Mouse (Mus musculus) limb, embryonic 11.5 days (tissue): Measurements from ENCODE around the gene 1700020D05Rik. TPM values are rescaled to one million over a fixed set of nuclear protein-coding genes. Genes with fewer than 3 reads are reported as not detected.
"Not testable (repeated sequence)": the region's sequence is repeated elsewhere in the genome, so short reads cannot be mapped to it uniquely, and the experiment has no call there.

Experiments
- ATAC-seq: fragments of 200-750 bp; cut with Nextera tagmentation; 2 replicates; pipeline ENCODE4 v1.8.0; 2017; ENCODE audit warnings: low read depth; ENCODE audit not compliant: insufficient number of reproducible peaks, low FRiP score, low TSS enrichment
- DNase-seq: peaks from one replicate; pipeline ENCODE4 v3.0.0-alpha.2; 2015; ENCODE audit warnings: low spot score
- H3K27ac ChIP-seq: fragments of 300-500 bp; sonication (generic); replicated peaks from 2 replicates; pipeline ENCODE4 v1.5.1; 2014; ENCODE audit warnings: low read depth, mild to moderate bottlenecking, low read length
- H3K27me3 ChIP-seq: fragments of 300-500 bp; sonication (generic); 2 replicates; pipeline ENCODE4 v1.6.1; 2014; ENCODE audit warnings: mild to moderate bottlenecking, low read length, mixed read lengths; ENCODE audit not compliant: control insufficient read depth, insufficient read depth
- H3K36me3 ChIP-seq: fragments of 300-500 bp; sonication (generic); 2 replicates; pipeline ENCODE4 v1.6.1; 2014; ENCODE audit warnings: mild to moderate bottlenecking, low read length, moderate library complexity, mixed read lengths; ENCODE audit not compliant: control insufficient read depth, insufficient read depth
- H3K4me1 ChIP-seq: fragments of 300-500 bp; sonication (generic); 2 replicates; pipeline ENCODE4 v1.6.1; 2014; ENCODE audit warnings: low read length, mixed read lengths; ENCODE audit not compliant: control insufficient read depth, insufficient read depth
- H3K4me2 ChIP-seq: fragments of 300-500 bp; sonication (generic); 2 replicates; pipeline ENCODE4 v1.6.1; 2014; ENCODE audit warnings: low read depth, mild to moderate bottlenecking, moderate library complexity; ENCODE audit not compliant: severe bottlenecking
- H3K4me3 ChIP-seq: fragments of 300-500 bp; sonication (generic); 2 replicates; pipeline ENCODE4 v1.5.1; 2014; ENCODE audit warnings: low read depth, low read length
- H3K9ac ChIP-seq: fragments of 300-500 bp; sonication (generic); 2 replicates; pipeline ENCODE4 v1.6.1; 2014; ENCODE audit warnings: mild to moderate bottlenecking, low read length
- H3K9me3 ChIP-seq: fragments of 300-500 bp; sonication (generic); 2 replicates; pipeline ENCODE4 v1.6.1; 2016; ENCODE audit warnings: low read length; ENCODE audit not compliant: control insufficient read depth
- WGBS: fragments of 180-500 bp; shearing (Covaris S2); extraction: QIAGEN DNeasy Blood & Tissue Kit; methylation state at CpG from one replicate; pipeline ENCODE4 v1.1.7; 2014; 5-methylcytosine and 5-hydroxymethylcytosine counted together
- polyA plus RNA-seq: library from polyadenylated mRNA; unstranded; fragments of >200 nt; fragmentation: Nextera tagmentation; extraction: Ambion mirVana; gene quantifications from 2 replicates; pipeline ENCODE4 v1.2.1, GENCODE M21; 2014

The 1700020D05Rik gene
- polyA plus RNA-seq, 1 experiment from 2014 or later: 0.35 TPM

- H3K4me2 ChIP-seq: peak overlapping the region; percentile 59
- peak overlapping the region; percentile 100 for H3K4me3 ChIP-seq
- peaks cover 9% of the 10 kb centered on the region; the same call in 1 of the 2 replicates for H3K4me1 ChIP-seq
- peak overlapping the region; percentile 94 for H3K9ac ChIP-seq
- H3K27me3 ChIP-seq: no peaks in the 10 kb centered on the region
- 0% methylated on average over 59 of the region's 59 CpGs for WGBS
- H3K36me3 ChIP-seq: peaks cover 23% of the 10 kb centered on the region
- H3K9me3 ChIP-seq: no peaks in the 10 kb centered on the region
- peak overlapping the region; percentile 97 for H3K27ac ChIP-seq
- ATAC-seq: peak; percentile 15; the same call in 1 of the 2 replicates
- DNase-seq: peak; percentile 80
Measured at GRCm38 (mm10) chr19:5490898-5491708, 12.5 kb downstream of the 1700020D05Rik start.

- no peaks in the 10 kb centered on the region for H3K9me3 ChIP-seq
- peaks cover 9% of the 10 kb centered on the region; the same call in 1 of the 2 replicates for H3K4me1 ChIP-seq
- H3K27me3 ChIP-seq: no peaks in the 10 kb centered on the region
- peak within 1 kb of the TSS; percentile 97 for H3K27ac ChIP-seq
- H3K9ac ChIP-seq: peak within 1 kb of the TSS; percentile 94
- H3K4me2 ChIP-seq: peak within 1 kb of the TSS; percentile 59
- under 1% methylated on average over 62 of the region's 62 CpGs for WGBS
- DNase-seq: peak; percentile 96
- peaks cover 20% of the 10 kb centered on the region for H3K36me3 ChIP-seq
- ATAC-seq: peak; percentile 45
- H3K4me3 ChIP-seq: peak within 1 kb of the TSS; percentile 100
Measured at GRCm38 (mm10) chr19:5490313-5490897, 13.2 kb downstream of the 1700020D05Rik start, which contains the start of gene Cfl1. TSS of gene Cfl1 (plus strand) at chr19:5490455.

- 57% methylated on average over 10 of the region's 10 CpGs for WGBS
- not testable (repeated sequence) for H3K4me1 ChIP-seq, H3K9ac ChIP-seq, DNase-seq, H3K27me3 ChIP-seq, H3K9me3 ChIP-seq, ATAC-seq
- peak overlapping the region; percentile 20; the same call in 1 of the 2 replicates for H3K4me2 ChIP-seq
- H3K36me3 ChIP-seq: peaks cover 21% of the 10 kb centered on the region
- peak overlapping the region; percentile 97; the same call in 1 of the 2 replicates for H3K27ac ChIP-seq
- peak overlapping the region; percentile 100; the same call in 1 of the 2 replicates for H3K4me3 ChIP-seq
Measured at GRCm38 (mm10) chr19:5489721-5490120, 13.9 kb downstream of the 1700020D05Rik start.

GRCm38 (mm10) chr19:5488878-5489571 lies 14.6 kb downstream of the 1700020D05Rik start:
- DNase-seq: peak; percentile 99
- H3K27me3 ChIP-seq: no peaks in the 10 kb centered on the region
- no peaks in the 10 kb centered on the region for H3K9me3 ChIP-seq
- peak overlapping the region; percentile 90 for H3K27ac ChIP-seq
- peak; percentile 80 for ATAC-seq
- peaks cover 9% of the 10 kb centered on the region; the same call in 1 of the 2 replicates for H3K4me1 ChIP-seq
- under 1% methylated on average over 26 of the region's 26 CpGs for WGBS
- peak overlapping the region; percentile 41 for H3K4me3 ChIP-seq
- peak overlapping the region; percentile 47 for H3K9ac ChIP-seq
- peak overlapping the region; percentile 59 for H3K4me2 ChIP-seq
- H3K36me3 ChIP-seq: peaks cover 19% of the 10 kb centered on the region

GRCm38 (mm10) chr19:5487768-5488550 lies 15.6 kb downstream of the 1700020D05Rik start, which contains the start of gene Mus81:
TSS of gene Mus81 (minus strand) at chr19:5488402.
- Histone ChIP-seq H3K9me3 (no peaks in the 10 kb centered on the region), H3K27me3 (no peaks in the 10 kb centered on the region), H3K4me3 (peak within 1 kb of the TSS; percentile 41), H3K9ac (peak within 1 kb of the TSS; percentile 60), H3K27ac (peak within 1 kb of the TSS; percentile 90), H3K36me3 (peaks cover 15% of the 10 kb centered on the region), H3K4me1 (peaks cover 9% of the 10 kb centered on the region; the same call in 1 of the 2 replicates), H3K4me2 (peak within 1 kb of the TSS; percentile 59)
- under 1% methylated on average over 39 of the region's 39 CpGs for WGBS
- ATAC-seq (peak; percentile 80), DNase-seq (peak; percentile 99)

- H3K4me1 ChIP-seq: peaks cover 4% of the 10 kb centered on the region; the same call in 1 of the 2 replicates
- no peak overlapping the region for H3K27ac ChIP-seq
- no peak overlapping the region for H3K9ac ChIP-seq
- no peaks in the 10 kb centered on the region for H3K9me3 ChIP-seq
- WGBS: 90% methylated on average over 4 of the region's 4 CpGs
- ATAC-seq (no peak), DNase-seq (no peak)
- H3K4me2 ChIP-seq: peak overlapping the region; percentile 59; the same call in 1 of the 2 replicates
- H3K27me3 ChIP-seq: no peaks in the 10 kb centered on the region
- peaks cover 10% of the 10 kb centered on the region for H3K36me3 ChIP-seq
- no peak overlapping the region for H3K4me3 ChIP-seq
Measured at GRCm38 (mm10) chr19:5486771-5487170, 16.8 kb downstream of the 1700020D05Rik start.

- WGBS: 90% methylated on average over 8 of the region's 8 CpGs
- Histone ChIP-seq H3K4me1 (peaks cover 4% of the 10 kb centered on the region; the same call in 1 of the 2 replicates), H3K9me3 (no peaks in the 10 kb centered on the region), H3K4me3 (no peak overlapping the region), H3K9ac (no peak overlapping the region), H3K27me3 (no peaks in the 10 kb centered on the region), H3K27ac (no peak overlapping the region), H3K4me2 (no peak overlapping the region), H3K36me3 (peaks cover 12% of the 10 kb centered on the region)
- DNase-seq: no peak
- no peak for ATAC-seq
Measured at GRCm38 (mm10) chr19:5486286-5486685, 17.3 kb downstream of the 1700020D05Rik start.
